Mouse (Mus musculus) naive thymus-derived CD4-positive, alpha-beta T cell, adult 2 months (primary cell): Measurements from ENCODE around the gene Tns4.

Source experiments
- DNase-seq: peaks from one replicate; pipeline ENCODE4 v3.0.0-alpha.2; 2011; ENCODE audit warnings: low read depth

The Tns4 gene

GRCm38 (mm10) chr11:99118420-99118819 is 29.3 kb upstream of the Tns4 start:
- DNase-seq, result no peak

GRCm38 (mm10) chr11:99117907-99118306 is 28.8 kb upstream of the Tns4 start:
- no peak for DNase-seq

GRCm38 (mm10) chr11:99115940-99116339 is 26.8 kb upstream of the Tns4 start:
- DNase-seq, result peak; percentile 80

- no peak for DNase-seq
Measured at GRCm38 (mm10) chr11:99113111-99113510, 24.0 kb upstream of the Tns4 start.

- no peak for DNase-seq
Measured at GRCm38 (mm10) chr11:99112700-99113099, 23.6 kb upstream of the Tns4 start.

- no peak for DNase-seq
Measured at GRCm38 (mm10) chr11:99111631-99112030, 22.5 kb upstream of the Tns4 start.

- DNase-seq, result peak; percentile 79
Measured at GRCm38 (mm10) chr11:99111155-99111554, 22.0 kb upstream of the Tns4 start.

GRCm38 (mm10) chr11:99110370-99111110 is 21.4 kb upstream of the Tns4 start:
- DNase-seq, result peak; percentile 74

GRCm38 (mm10) chr11:99108296-99108695 is 19.2 kb upstream of the Tns4 start:
- no peak for DNase-seq

GRCm38 (mm10) chr11:99105981-99106726 is 17.0 kb upstream of the Tns4 start:
- no peak for DNase-seq

- DNase-seq, result peak; percentile 88
Measured at GRCm38 (mm10) chr11:99104609-99105410, 15.7 kb upstream of the Tns4 start.

GRCm38 (mm10) chr11:99102575-99103270 is 13.6 kb upstream of the Tns4 start:
- DNase-seq, result no peak

GRCm38 (mm10) chr11:99101693-99102092 is 12.6 kb upstream of the Tns4 start:
- no peak for DNase-seq

GRCm38 (mm10) chr11:99100215-99100614 is 11.1 kb upstream of the Tns4 start:
- DNase-seq, result peak; percentile 55

GRCm38 (mm10) chr11:99099516-99099915 is 10.4 kb upstream of the Tns4 start:
- DNase-seq, result no peak

GRCm38 (mm10) chr11:99098924-99099323 is 9.8 kb upstream of the Tns4 start:
- no peak for DNase-seq

- DNase-seq, result no peak
Measured at GRCm38 (mm10) chr11:99096996-99097774, 8.1 kb upstream of the Tns4 start.

GRCm38 (mm10) chr11:99096417-99096816 is 7.3 kb upstream of the Tns4 start:
- DNase-seq, result no peak

GRCm38 (mm10) chr11:99095759-99096158 is 6.7 kb upstream of the Tns4 start:
- DNase-seq, result no peak

- no peak for DNase-seq
Measured at GRCm38 (mm10) chr11:99094911-99095676, 6.0 kb upstream of the Tns4 start.
